Mouse (Mus musculus) hindlimb bud, embryonic 11.5 days (tissue): ENCODE results near the gene Krt6a.
"Not testable (repeated sequence)": the region's sequence is repeated elsewhere in the genome, so short reads cannot be mapped to it uniquely, and the experiment has no call there.

ENCODE experiments used
- DNase-seq: peaks from one replicate; pipeline ENCODE4 v3.0.0-alpha.2; 2012; ENCODE audit warnings: low read depth, low spot score; ENCODE audit errors: extremely low spot score

Gene Krt6a

DNA sequence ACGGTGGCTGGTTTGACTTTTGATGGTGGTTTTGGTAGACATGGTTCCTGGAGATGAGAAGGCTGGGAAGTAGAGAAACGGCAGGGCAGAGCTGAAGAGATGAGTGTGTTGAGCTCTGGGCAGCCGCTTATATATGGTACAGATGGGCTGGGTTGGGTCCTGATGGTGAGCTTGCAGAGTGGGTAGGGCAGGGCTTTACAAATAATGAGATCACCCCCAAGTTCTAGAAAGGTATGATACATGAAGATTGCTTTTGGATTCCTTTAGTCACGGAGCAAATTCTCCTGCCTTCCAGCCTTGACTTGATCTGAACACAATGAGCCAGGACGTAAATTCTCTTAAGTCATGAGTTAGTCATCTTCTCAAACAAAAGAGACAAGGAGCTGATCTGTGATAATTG is at the start of gene Krt6a:
Gene Krt6a (minus strand): TSS at position 101 of the 400 bp plus-strand sequence.
- DNase-seq, result no peak

DNA sequence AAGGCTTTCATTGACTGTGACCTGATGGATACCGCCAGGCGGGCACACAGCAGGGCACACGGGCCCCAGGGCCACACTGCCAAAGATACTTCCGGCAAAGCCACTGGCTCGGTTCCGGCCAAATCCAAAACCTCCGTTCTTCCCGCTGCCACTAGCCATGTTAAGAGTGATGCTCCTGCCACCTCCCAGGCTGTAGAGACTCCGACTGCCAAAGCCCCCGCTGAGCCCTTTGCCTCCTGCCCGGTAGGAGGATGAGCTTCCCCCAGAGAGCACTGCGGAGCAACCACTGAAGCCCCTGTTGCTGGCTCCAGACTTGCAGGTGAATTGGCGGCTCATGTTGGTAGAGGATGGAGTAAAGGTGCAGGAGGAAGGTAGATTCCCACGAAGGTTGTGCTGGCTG is 48.6 kb upstream of the Krt6a start, which contains the start of gene Krt71:
Gene Krt71 (minus strand): TSS at position 399 of the 400 bp plus-strand sequence.
- DNase-seq, result no peak

DNA sequence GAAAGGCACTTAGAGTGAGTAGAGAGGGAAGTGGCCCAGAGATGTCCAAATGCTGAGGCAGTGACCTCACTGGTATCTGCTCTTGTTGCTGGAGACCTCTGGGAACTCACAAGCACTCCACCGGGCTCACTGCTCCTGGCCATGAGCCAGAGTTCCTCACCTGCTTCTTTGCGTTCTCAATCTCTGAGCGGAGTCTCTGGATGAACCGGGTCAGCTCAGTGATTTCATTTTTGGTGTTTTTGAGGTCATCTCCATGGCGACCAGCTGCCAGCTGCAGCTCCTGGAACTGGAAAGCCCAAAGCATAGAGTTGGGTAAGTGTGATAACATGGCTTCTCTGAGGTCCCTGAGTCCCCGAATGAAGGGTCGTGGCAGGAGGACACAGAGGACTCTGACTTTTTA is 43.7 kb upstream of the Krt6a start:
- DNase-seq, result no peak

DNA sequence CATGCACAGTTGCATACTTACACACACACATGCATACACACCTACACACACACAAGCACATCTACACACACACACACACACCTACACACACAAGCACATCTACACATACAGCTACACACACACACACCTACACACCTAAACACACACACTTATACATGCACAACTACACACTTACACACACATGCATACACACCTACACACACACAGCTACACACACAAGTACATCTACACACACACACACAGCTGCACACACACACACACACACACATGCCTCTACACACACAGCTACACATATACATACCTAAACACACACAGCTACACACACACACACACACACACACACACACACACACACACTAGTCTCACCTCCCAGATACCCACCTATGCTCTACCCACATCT is 36.5 kb upstream of the Krt6a start:
- no peak for DNase-seq

DNA sequence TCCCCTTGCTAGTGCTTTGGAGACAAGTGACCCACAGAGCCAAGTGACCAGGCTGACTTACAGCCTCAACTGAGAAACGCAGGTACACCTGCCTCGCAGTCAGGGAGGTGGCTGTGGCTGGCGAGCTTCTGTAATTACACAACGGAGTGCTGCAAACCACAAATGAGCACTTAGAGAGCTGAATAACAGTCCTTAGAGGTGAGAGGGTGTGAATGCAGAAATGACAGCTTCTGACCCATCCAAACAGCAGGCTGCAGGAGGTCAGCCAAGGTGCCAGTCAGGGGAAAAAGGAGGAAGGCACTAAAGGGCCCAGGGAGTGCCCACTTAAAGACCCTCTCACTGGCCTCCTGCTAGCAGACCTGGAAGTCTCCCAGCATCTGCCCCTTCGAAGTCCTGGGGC is 30.6 kb upstream of the Krt6a start:
- DNase-seq, result no peak

DNA sequence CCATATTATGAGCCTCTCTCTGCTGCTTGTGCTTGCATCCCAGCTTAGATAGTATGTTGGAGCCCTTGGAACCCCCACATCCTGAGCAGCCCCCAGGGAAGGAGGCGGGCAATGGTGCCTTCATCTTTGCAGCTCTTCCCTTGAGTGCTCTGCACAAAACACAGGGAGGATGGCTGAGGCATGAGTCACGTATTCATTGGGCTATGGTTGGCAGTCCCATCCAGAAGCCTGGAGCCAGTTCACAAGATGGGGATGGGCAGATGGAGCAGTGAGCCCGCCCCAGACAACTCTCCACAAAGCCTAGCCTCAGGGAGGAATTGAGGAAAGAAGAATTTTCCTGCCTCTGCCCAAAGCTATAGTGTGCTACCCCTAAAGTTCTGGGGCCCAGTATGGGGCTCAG is 21.7 kb upstream of the Krt6a start:
- DNase-seq, result no peak

DNA sequence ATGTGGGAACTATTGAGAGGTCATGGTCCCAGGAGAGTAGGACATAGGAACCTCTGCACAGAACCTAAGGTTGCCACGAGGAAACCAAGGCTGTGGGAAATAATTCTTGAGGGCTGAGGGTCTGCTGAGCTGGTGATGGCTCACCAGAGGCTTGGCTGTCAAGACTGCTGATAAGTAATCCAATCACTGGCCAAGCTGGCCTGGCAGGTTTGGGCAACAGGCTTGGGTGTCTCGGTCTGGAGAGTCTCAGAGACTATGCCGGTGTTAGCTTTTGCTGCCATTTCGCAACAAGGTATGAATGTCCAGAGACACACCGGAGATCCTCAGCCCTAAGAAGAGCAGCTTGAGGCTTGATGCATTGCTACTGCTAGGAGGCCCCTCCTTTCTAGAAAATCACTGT is 20.2 kb upstream of the Krt6a start:
- no peak for DNase-seq

DNA sequence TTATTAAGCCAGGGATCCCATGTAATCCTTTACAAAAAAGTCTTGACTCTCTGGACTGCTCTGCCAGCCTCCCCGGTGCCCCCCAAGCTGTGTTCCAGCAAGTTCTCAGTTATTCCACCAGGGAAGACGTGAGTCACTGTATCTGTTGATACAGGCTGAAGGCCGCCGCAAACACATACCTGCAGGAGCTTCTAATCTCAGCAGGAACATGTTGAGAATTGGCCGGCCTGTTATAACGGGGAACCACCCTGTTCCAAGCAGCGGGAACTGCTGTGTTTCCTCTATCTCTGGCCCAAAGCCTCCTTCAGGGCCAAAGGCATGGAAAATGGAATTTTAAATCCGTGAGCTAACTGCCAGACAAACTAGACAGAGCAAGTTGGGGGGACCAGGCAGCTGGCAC is 19.6 kb upstream of the Krt6a start:
- DNase-seq, result no peak

DNA sequence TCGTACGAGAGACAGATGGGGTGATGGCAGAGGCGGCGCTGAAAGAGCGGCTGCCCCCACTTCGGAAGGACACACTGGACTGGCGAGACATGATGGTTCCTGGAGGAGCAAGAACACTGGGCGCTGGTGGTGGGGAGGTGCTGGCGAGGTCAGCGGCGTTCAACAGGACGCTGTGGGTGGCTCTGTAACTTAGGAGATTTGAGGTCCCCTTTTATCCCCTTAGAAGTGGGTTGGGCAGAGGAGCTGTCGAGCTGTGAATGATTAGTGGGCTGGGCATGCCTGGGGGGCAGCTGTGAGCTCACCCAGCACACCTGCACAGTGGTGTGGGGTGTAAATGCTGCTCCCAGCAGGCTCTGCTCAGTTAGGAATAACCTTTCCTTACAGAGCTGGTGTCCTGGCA is 18.6 kb upstream of the Krt6a start, which contains the start of gene Krt5:
Gene Krt5 (minus strand): TSS at position 179 of the 400 bp plus-strand sequence.
- no peak for DNase-seq

DNA sequence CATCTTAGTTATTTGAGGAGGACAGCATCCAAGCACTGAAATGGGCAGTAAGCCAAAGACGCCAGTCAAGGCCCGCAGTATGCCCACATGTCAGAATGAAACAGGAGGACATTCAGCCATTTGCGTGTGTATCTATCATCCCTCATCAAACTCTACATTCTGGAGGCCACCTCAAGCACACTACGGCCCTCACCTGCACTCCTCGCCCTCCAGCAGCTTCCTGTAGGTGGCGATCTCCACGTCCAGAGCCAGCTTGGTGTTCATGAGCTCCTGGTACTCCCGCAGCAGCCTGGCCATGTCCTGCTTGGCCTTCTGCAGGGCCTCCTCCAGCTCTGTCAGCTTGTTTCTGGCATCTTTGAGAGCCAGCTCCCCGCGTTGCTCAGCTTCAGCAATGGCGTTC is 14.6 kb upstream of the Krt6a start:
- DNase-seq, result no peak

DNA sequence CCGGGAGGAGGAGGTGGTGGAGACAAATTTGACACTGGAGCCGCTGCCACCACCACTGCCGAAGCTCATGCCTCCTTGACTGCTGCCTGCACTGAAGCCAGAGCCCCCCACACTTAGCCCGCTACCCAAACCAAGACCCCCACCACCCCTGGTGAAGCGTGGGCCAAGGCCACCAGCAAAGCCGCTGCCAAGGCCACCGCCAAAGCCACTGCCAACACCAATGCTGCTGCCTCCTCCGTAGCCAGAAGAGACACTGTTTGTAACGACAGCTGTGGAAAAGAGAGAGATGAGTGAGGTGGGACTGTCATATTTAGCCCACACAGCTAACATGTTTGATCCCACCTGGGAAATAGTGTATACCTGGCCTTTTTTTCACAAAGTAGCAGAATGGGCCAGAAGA is 13.3 kb upstream of the Krt6a start:
- DNase-seq, result no peak

DNA sequence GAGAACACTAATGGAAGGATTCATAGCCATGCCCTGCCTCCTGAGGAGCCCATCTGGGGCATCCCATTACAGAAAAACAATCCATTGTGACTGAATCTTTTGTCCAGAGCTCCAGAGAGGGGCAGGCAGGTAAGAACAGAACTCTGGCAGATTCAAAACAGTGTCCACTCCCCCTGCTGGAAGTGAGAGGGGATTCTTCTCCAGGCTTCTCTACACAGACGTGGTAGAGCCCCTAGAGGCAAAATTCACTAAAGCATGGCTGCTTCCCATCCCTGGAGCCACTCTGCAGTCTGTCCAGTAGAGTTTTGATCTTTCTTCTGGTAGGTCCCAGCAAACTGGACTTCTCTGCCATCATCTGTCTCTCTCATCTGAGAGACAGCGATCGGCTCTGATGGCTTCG is 10.0 kb upstream of the Krt6a start:
- no peak for DNase-seq

DNA sequence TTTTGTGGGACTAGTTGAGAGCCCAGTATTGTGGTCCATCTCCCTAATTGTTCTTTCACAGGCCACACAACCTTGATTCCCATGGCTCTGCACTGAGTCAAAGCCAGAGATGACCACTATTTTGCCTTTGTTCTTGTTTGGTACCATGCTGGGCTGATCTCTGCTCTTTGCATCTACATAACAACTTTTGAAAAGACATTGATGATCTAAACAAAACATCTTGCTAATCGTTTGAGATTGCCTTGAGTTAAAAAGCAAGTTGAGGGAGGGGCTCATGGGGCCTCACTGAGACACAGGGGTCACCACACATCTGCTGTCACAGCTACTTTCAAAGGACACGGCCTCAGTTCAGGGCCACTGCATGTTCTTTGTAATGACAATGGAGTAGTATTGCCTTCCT is 8.3 kb upstream of the Krt6a start:
- DNase-seq, result no peak

DNA sequence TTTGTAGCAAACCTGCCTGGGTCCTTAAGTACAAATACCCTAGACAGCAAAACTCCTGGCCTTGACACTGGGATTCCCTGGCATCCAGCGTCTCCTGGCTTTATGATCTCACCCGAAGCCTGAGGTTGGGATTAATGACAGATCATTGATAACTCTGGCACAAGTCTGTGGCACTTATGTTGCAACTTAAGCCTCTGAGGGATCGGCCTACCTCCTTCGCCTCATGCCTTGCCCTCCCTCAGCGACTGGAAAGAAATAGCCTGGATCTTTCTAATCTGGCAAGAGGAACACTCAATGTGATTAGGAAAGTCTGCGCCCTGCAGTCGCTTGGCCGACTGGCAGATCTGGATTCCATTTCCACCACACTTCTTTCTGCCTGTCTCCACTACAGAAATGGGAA is 5.8 kb upstream of the Krt6a start:
- no peak for DNase-seq

DNA sequence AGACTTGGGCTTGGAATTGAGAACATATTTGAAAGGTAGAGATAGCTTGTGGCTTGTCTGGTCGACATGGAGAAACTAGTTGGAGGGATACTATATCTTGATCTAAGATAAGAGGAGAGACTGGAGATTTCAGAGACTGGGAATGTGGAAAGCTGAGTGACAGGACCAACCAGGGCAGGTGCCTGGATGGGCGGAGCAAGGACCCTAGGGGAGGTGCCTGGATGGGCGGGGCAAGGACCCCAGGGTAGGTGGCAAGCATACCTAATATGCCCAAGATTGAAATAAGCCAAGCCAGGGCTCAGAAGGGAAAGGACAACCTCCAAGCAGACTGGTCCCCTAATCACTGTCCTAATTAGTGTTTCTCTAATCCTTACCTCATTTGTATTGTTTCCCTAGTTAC is 5.1 kb upstream of the Krt6a start:
- no peak for DNase-seq

DNA sequence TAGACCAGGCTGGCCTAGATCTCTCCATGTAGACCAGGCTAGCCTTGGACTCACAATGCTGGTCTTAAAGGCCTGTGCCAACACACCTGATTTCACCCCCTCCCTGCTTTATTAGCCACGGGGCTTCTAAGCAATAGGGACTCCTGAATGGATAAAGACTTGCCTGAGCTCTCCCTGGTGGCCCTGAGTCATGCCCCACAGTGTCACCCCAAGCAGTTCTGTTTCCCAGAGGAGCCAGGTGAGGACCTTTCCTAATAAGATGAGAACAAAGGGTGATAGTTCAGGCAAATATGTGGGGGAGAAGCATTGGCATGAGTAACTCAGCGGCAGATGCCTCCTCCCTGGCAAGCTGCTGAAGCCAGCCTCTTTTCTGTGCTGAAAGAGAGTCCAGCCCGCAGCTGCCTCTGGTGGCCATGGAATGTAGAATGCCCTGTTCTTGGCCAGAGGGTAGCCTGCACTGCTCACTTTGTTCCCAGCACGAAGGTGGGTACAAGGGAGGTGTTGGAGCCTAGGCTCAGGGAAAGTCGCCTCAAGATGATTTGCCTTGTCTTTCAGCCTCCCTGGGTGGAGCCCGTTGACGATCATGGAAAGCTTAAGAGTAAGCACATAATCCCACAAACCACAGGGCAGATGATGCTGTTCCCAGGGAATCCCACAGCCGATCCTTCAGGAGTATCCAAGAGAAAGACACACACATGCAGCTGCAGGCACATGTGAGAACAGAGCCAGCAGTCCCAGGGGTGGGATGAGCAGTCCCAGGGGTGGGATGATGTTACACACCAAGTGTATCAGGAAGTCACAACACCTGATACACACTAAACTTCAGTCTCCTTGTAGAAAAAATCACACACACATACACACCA is 3.5 kb upstream of the Krt6a start:
- DNase-seq, result no peak

DNA sequence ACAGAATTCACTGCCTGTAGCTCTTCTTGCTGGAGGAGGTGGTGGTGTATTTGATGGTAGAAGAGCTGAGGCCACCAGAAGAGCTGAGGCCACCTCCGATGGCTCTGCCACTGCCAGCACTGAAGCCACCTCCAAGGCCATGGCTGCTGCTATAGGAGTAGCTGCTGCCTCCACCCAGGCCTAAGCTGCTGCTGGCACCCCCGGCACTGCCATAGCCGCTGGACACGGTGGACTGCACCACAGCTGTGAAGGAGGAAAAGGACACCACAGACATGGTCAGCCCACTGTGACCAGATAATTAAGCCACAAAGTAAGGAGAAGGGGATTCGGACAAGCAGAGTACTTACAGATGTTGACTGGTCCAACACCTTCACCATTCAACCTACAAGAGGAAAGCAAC is 3.6 kb downstream of the Krt6a start:
- DNase-seq, result not testable (repeated sequence)

DNA sequence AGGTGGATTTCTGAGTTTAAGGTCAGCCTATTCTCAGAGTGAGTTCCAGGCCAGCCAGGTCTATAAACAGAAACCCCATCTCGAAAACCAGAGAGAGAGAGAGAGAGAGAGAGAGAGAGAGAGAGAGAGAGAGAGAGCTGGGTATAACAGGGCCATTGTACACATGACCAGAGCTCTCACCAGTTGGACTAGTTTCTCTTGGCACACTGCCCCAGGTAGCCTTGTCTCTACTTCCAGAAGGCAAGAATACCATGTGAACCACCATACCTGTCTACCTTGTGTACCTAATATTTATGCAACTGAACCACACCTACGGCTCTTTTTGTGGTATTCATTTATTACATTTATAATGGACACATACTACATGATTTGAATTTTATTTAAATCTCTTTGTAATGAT is 5.9 kb downstream of the Krt6a start:
- DNase-seq, result no peak

DNA sequence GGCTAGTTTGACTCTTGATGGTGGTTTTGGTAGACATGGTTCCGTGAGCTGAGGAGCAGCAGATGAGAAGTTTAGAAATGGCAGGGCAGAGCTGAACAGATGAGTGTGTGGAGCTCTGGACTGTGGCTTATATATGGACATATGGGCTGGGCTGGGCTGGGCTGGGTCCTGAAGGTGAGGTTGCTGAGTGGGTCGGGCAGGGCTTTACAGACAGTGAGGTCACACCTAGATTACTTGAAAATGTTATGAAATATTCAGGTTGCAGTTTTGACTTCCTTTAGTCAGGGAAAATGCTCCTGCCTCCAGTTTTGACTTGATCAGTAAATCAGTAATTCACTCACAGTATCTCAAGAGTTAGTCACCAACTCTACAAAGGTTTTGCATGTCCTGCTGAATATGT is 13.9 kb downstream of the Krt6a start, which contains the start of gene Krt6b:
Gene Krt6b (minus strand): TSS at position 101 of the 400 bp plus-strand sequence.
- DNase-seq, result no peak

DNA sequence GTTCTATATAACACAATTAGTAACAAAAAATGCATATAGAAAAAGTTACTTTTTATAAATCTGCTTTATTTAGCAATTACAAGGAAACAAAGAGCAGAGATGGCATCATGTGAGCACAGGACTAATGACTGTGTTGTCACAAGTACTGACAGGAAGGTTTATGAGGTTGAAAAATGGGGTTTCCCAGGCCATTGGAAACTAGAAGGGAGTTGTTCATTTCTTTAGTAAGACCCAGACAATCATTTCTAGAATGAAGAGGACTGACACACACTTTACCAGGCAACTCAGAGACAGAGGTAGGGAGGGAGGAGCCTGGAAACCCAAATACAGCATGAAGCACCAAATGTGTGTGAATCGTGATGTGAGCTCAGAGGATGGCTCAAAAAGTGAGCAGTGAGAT is 18.1 kb downstream of the Krt6a start:
- DNase-seq, result no peak

DNA sequence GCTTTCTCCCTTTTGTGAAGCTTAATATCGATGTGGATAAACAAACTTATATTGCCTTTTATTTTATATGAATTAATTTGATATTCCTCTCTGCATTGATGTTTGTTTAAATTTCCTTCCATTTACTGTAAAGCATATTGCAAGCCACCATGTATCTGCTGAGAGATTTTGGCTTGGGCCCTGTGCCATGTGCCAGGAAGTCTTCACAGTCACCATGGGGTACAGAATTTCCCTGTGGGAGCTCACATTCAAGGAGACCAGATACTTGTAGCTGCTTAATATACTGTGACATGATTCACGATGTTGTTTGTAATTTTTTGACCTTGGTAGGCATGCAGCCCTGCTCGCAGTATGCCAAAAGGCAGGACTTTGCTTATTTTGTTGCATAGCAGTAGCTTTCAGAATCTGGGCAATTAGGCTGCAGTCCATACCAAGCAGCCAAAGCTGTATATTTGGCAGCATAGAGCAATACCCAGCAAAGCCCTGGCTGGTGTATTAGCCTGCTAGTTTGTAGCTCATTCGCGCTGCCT is 41.3 kb downstream of the Krt6a start:
- DNase-seq, result no peak

DNA sequence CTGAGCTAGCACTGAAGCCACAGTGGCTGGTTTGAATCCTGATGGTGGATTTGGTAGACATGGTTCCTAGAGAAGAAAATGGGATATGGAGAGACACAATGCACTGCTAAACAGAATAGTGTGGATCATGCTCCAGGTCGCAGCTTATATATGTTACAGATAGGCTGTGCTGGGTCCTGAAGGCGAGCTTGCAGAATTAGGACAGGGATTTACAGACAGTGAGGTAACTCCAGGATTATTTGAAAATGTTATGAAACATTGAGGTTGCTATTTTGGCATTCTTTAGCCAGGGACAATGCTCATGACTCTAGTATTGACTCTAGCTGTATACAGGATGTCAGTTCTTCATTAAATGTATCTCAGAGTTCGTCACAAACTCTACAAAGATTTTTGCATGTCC is 46.8 kb downstream of the Krt6a start, which contains the start of gene Gm5478:
Gene Gm5478 (minus strand): TSS at position 101 of the 400 bp plus-strand sequence.
- DNase-seq, result no peak
